Mouse (Mus musculus) spleen, adult 2 months (tissue): Measurements from ENCODE around the gene Cyfip2. TPM values are rescaled to one million over a fixed set of nuclear protein-coding genes. Genes with fewer than 3 reads are reported as not detected.
A peak's percentile ranks its signal among the peaks of the same experiment; 100 is the strongest.

Experiments used
- DNase-seq, 2 experiments: peaks; one replicate each; pipeline versions ENCODE4 v3.0.0 to v3.0.0-alpha.2; 2012 to 2021; ENCODE audit warnings: low spot score in 2 of 2, low read depth in 1 of 2
- H3K27ac ChIP-seq: fragments of 200-500 bp; 2 replicates; pipeline ENCODE4 v1.5.1; 2012; ENCODE audit warnings: low read length, inconsistent platforms; ENCODE audit not compliant: insufficient read depth
- H3K27me3 ChIP-seq: fragments of 200-500 bp; 2 replicates; pipeline ENCODE4 v1.6.1; 2012; ENCODE audit warnings: mild to moderate bottlenecking, moderate library complexity, low read length, inconsistent platforms; ENCODE audit not compliant: control insufficient read depth, insufficient read depth
- H3K36me3 ChIP-seq: fragments of 200-500 bp; 2 replicates; pipeline ENCODE4 v1.6.1; 2012; ENCODE audit warnings: mild to moderate bottlenecking, low read length, inconsistent platforms; ENCODE audit not compliant: control insufficient read depth, insufficient read depth
- H3K4me1 ChIP-seq: fragments of 200-500 bp; 2 replicates; pipeline ENCODE4 v1.6.1; 2011; ENCODE audit warnings: inconsistent platforms; ENCODE audit not compliant: control insufficient read depth, insufficient read depth, insufficient read length
- H3K4me3 ChIP-seq: fragments of 200-500 bp; 2 replicates; pipeline ENCODE4 v1.5.1; 2011; ENCODE audit warnings: mild to moderate bottlenecking, inconsistent platforms; ENCODE audit not compliant: insufficient read depth, insufficient read length; ENCODE audit errors: extremely low read depth
- CTCF ChIP-seq: fragments of 200-500 bp; IDR thresholded peaks from 2 replicates; pipeline ENCODE4 v1.5.1; 2011; ENCODE audit warnings: mild to moderate bottlenecking, inconsistent platforms; ENCODE audit not compliant: insufficient read depth, insufficient read length, insufficient replicate concordance; ENCODE audit errors: extremely low read depth
- POLR2A ChIP-seq: fragments of 200-500 bp; IDR thresholded peaks from 2 replicates; pipeline ENCODE4 v1.6.1; 2011; ENCODE audit warnings: low read depth, low read length, inconsistent platforms
- WGBS: fragments of 180-500 bp; shearing (Covaris S2); methylation state at CpG from one replicate; pipeline ENCODE4 v1.1.7; 2018; 5-methylcytosine and 5-hydroxymethylcytosine counted together
- polyA plus RNA-seq: library from polyadenylated mRNA; depleted of rRNA; stranded (reverse); fragments of >200 nt; gene quantifications from 2 replicates; pipeline ENCODE4 v1.2.3, GENCODE M21; 2012

Gene Cyfip2
- polyA plus RNA-seq, 1 experiment, result 41.4 TPM

GRCm38 (mm10) chr11:46272058-46272681, 40.5 kb downstream of the Cyfip2 start:
- no peaks in the 10 kb centered on the region; the same call in 1 of the 2 replicates for H3K4me1 ChIP-seq
- 90% methylated on average over 8 of the region's 8 CpGs for WGBS
- peaks cover 56% of the 10 kb centered on the region for H3K36me3 ChIP-seq

GRCm38 (mm10) chr11:46269893-46270292, 42.8 kb downstream of the Cyfip2 start:
- 84% methylated on average over 3 of the region's 3 CpGs for WGBS
- Histone ChIP-seq H3K36me3 (peaks cover 61% of the 10 kb centered on the region), H3K4me1 (peaks cover 5% of the 10 kb centered on the region), H3K27me3 (no peaks in the 10 kb centered on the region), H3K27ac (no peak overlapping the region), H3K4me3 (no peak overlapping the region)
- DNase-seq, result no peak
- no peak for TF ChIP-seq CTCF
- TF ChIP-seq POLR2A, result no peak

More at GRCm38 (mm10) chr11:46272058-46272681, 40.5 kb downstream of the Cyfip2 start:
- TF ChIP-seq POLR2A, result no peak
- no peak for TF ChIP-seq CTCF
- no peak for DNase-seq
- H3K4me3 ChIP-seq, result no peak overlapping the region
- no peak overlapping the region for H3K27ac ChIP-seq
- no peaks in the 10 kb centered on the region for H3K27me3 ChIP-seq

- H3K27ac ChIP-seq, result no peak overlapping the region
- no peak for DNase-seq
- H3K4me3 ChIP-seq, result no peak overlapping the region
- 92% methylated on average over 9 of the region's 9 CpGs for WGBS
- H3K36me3 ChIP-seq, result peaks cover 64% of the 10 kb centered on the region
- no peak for TF ChIP-seq POLR2A
- TF ChIP-seq CTCF, result no peak
- H3K4me1 ChIP-seq, result peaks cover 5% of the 10 kb centered on the region
- no peaks in the 10 kb centered on the region for H3K27me3 ChIP-seq
Measured at GRCm38 (mm10) chr11:46269391-46269790, 43.3 kb downstream of the Cyfip2 start.

- H3K4me3 ChIP-seq, result no peak overlapping the region
- peaks cover 62% of the 10 kb centered on the region for H3K36me3 ChIP-seq
- no peaks in the 10 kb centered on the region for H3K27me3 ChIP-seq
- peaks cover 5% of the 10 kb centered on the region for H3K4me1 ChIP-seq
- no peak for TF ChIP-seq POLR2A
- peak; percentile 81; the same call in 1 of the 2 replicates for TF ChIP-seq CTCF
- WGBS, result 35% methylated on average over 7 of the region's 7 CpGs
- no peak overlapping the region for H3K27ac ChIP-seq
- DNase-seq, result peak in 1 of 2 experiments; percentile 59
Measured at GRCm38 (mm10) chr11:46268991-46269390, 43.7 kb downstream of the Cyfip2 start.

GRCm38 (mm10) chr11:46265031-46265786, 47.5 kb downstream of the Cyfip2 start:
- Histone ChIP-seq H3K27me3 (no peaks in the 10 kb centered on the region), H3K27ac (peak overlapping the region; percentile 76), H3K4me1 (peaks cover 5% of the 10 kb centered on the region), H3K36me3 (peaks cover 55% of the 10 kb centered on the region), H3K4me3 (no peak overlapping the region)
- peak in 1 of 2 experiments; percentile 55 for DNase-seq
- 45% methylated on average over 11 of the region's 11 CpGs for WGBS
- no peak for TF ChIP-seq CTCF
- TF ChIP-seq POLR2A, result no peak

GRCm38 (mm10) chr11:46264584-46264983, 48.1 kb downstream of the Cyfip2 start:
- WGBS, result 84% methylated on average over 3 of the region's 3 CpGs

More at GRCm38 (mm10) chr11:46264584-46264983, 48.1 kb downstream of the Cyfip2 start:
- peak overlapping the region; percentile 76 for H3K27ac ChIP-seq
- H3K4me1 ChIP-seq, result peaks cover 5% of the 10 kb centered on the region
- no peak for DNase-seq
- H3K36me3 ChIP-seq, result peaks cover 54% of the 10 kb centered on the region
- no peak overlapping the region for H3K4me3 ChIP-seq
- H3K27me3 ChIP-seq, result no peaks in the 10 kb centered on the region
- TF ChIP-seq CTCF (no peak), POLR2A (no peak)
